Mouse (Mus musculus): Measurements from ENCODE around the gene Spop.

Spop gene

GRCm38 (mm10) chr11:95528231-95528630, 114.4 kb downstream of the Spop start:
- DNase-seq: no peak

- no peak for DNase-seq
These were observed 118.6 kb downstream of the Spop start for GRCm38 (mm10) chr11:95532353-95533072.

- DNase-seq: peak; percentile 79
These were observed 119.7 kb downstream of the Spop start for GRCm38 (mm10) chr11:95533484-95534160.

- no peak for DNase-seq
These were observed 124.7 kb downstream of the Spop start for GRCm38 (mm10) chr11:95538378-95539104.

- no peak for DNase-seq
These were observed 126.9 kb downstream of the Spop start for GRCm38 (mm10) chr11:95540637-95541385.
